Comparison of ENCODE assay signal across 8 mouse cellular contexts in genomic region chr16:25407204-25407886, GRCm38 (mm10).
A peak's percentile ranks its signal among the peaks of the same experiment; 100 is the strongest.
DNase-seq lines count a peak whose midpoint lies in the region; ATAC-seq lines count a peak whose summit lies in the region.

No protein-coding gene starts in this region.

- WGBS in kidney, embryonic 14.5 days, result 31% methylated on average over 8 of the region's 8 CpGs
- WGBS in forebrain, embryonic 10.5 days, result 52% methylated on average over 8 of the region's 8 CpGs
- 21% methylated on average over 8 of the region's 8 CpGs for WGBS in limb, embryonic 12.5 days
- WGBS in neural tube, embryonic 14.5 days, result 12% methylated on average over 8 of the region's 8 CpGs

- no peaks in the 10 kb centered on the region; the same call in 1 of the 2 replicates for H3K4me1 ChIP-seq in kidney, embryonic 14.5 days (ENCODE audit: control insufficient read depth, insufficient read depth, low read length)
- peaks cover 19% of the 10 kb centered on the region for H3K4me1 ChIP-seq in forebrain, embryonic 10.5 days
- peaks cover 15% of the 10 kb centered on the region for H3K4me1 ChIP-seq in limb, embryonic 12.5 days (replicated peaks)
- peaks cover 11% of the 10 kb centered on the region for H3K4me1 ChIP-seq in neural tube, embryonic 14.5 days (ENCODE audit: control insufficient read depth, insufficient read depth, low read length)

- no peak overlapping the region for H3K4me3 ChIP-seq in kidney, embryonic 14.5 days (ENCODE audit: low read length)
- H3K4me3 ChIP-seq in forebrain, embryonic 10.5 days, result no peak overlapping the region
- H3K4me3 ChIP-seq in limb, embryonic 12.5 days (replicated peaks), result no peak overlapping the region
- H3K4me3 ChIP-seq in neural tube, embryonic 14.5 days (ENCODE audit: low read depth, low read length), result no peak overlapping the region

- no peak overlapping the region for H3K9ac ChIP-seq in kidney, embryonic 14.5 days (ENCODE audit: low read depth, low read length)
- H3K9ac ChIP-seq in limb, embryonic 12.5 days (replicated peaks), result no peak overlapping the region
- H3K9ac ChIP-seq in neural tube, embryonic 14.5 days (replicated peaks; ENCODE audit: low read depth, low read length), result no peak overlapping the region

- DNase-seq in kidney, postnatal 25 days, result no peak
- DNase-seq in forebrain, embryonic 10.5 days (ENCODE audit: extremely low spot score, low spot score), result no peak
- DNase-seq in frontal cortex, postnatal 14 days (ENCODE audit: low spot score in 2 of 2), result no peak
- DNase-seq in cerebellum, adult 9-10 months, result no peak

- H3K27me3 ChIP-seq in kidney, embryonic 14.5 days (ENCODE audit: control insufficient read depth, insufficient read depth, low read length), result no peaks in the 10 kb centered on the region
- no peaks in the 10 kb centered on the region for H3K27me3 ChIP-seq in forebrain, embryonic 10.5 days (ENCODE audit: poor library complexity, severe bottlenecking)
- no peaks in the 10 kb centered on the region for H3K27me3 ChIP-seq in limb, embryonic 12.5 days
- H3K27me3 ChIP-seq in neural tube, embryonic 14.5 days (ENCODE audit: control insufficient read depth, insufficient read depth, low read length), result no peaks in the 10 kb centered on the region

- peak; percentile 72; the same call in 1 of the 2 replicates for ATAC-seq in kidney, embryonic 14.5 days (ENCODE audit: low FRiP score, low TSS enrichment)
- ATAC-seq in limb, embryonic 12.5 days (ENCODE audit: insufficient number of reproducible peaks, insufficient read depth, low FRiP score, low TSS enrichment, low read depth), result peak; percentile 79
- peak; percentile 89 for ATAC-seq in neural tube, embryonic 14.5 days (ENCODE audit: low read depth)
- ATAC-seq in granulocyte monocyte progenitor cell, adult 5-6 weeks (replicated peaks; ENCODE audit: poor library complexity, severe bottlenecking), result no peak

- no peaks in the 10 kb centered on the region for H3K9me3 ChIP-seq in kidney, embryonic 14.5 days (ENCODE audit: control insufficient read depth, low read length)
- H3K9me3 ChIP-seq in forebrain, embryonic 10.5 days, result no peaks in the 10 kb centered on the region
- no peaks in the 10 kb centered on the region for H3K9me3 ChIP-seq in limb, embryonic 12.5 days
- no peaks in the 10 kb centered on the region for H3K9me3 ChIP-seq in neural tube, embryonic 14.5 days (ENCODE audit: control insufficient read depth, low read length)

- H3K4me2 ChIP-seq in kidney, embryonic 14.5 days (replicated peaks; ENCODE audit: low read depth, low read length), result no peak overlapping the region
- H3K4me2 ChIP-seq in limb, embryonic 12.5 days, result peak overlapping the region; percentile 24
- H3K4me2 ChIP-seq in neural tube, embryonic 14.5 days (ENCODE audit: low read depth, low read length), result no peak overlapping the region

- H3K36me3 ChIP-seq in kidney, embryonic 14.5 days (ENCODE audit: control insufficient read depth, insufficient read depth, low read length), result no peaks in the 10 kb centered on the region
- H3K36me3 ChIP-seq in forebrain, embryonic 10.5 days (replicated peaks), result no peaks in the 10 kb centered on the region
- H3K36me3 ChIP-seq in limb, embryonic 12.5 days, result no peaks in the 10 kb centered on the region
- no peaks in the 10 kb centered on the region for H3K36me3 ChIP-seq in neural tube, embryonic 14.5 days (ENCODE audit: control insufficient read depth, insufficient read depth, low read length)

- no peak overlapping the region for H3K27ac ChIP-seq in kidney, embryonic 14.5 days (ENCODE audit: low read depth, low read length)
- peak overlapping the region; percentile 48; the same call in 1 of the 2 replicates for H3K27ac ChIP-seq in forebrain, embryonic 10.5 days
- peak overlapping the region; percentile 54 for H3K27ac ChIP-seq in limb, embryonic 12.5 days
- H3K27ac ChIP-seq in neural tube, embryonic 14.5 days (ENCODE audit: low read depth, low read length), result peak overlapping the region; percentile 41; the same call in 1 of the 2 replicates
